Mouse (Mus musculus) cerebellum, adult 2 months (tissue): ENCODE data around the gene Acss3.

Experiments
- CTCF ChIP-seq: fragments of 200-500 bp; IDR thresholded peaks from 2 replicates; pipeline ENCODE4 v1.5.1; 2011; ENCODE audit warnings: low read depth, mild to moderate bottlenecking, control low read depth, low read length, moderate library complexity, borderline replicate concordance; ENCODE audit not compliant: insufficient read depth
- POLR2A ChIP-seq: fragments of 200-500 bp; IDR thresholded peaks from 2 replicates; pipeline ENCODE4 v1.6.1; 2011; ENCODE audit warnings: low read length, control low read depth, borderline replicate concordance; ENCODE audit not compliant: insufficient read depth

- TF ChIP-seq POLR2A (no peak), CTCF (no peak)
Observed at GRCm38 (mm10) chr10:107053846-107054624, 69.4 kb downstream of the Acss3 start.
